Mouse (Mus musculus) layer of hippocampus, adult 9-11 months (tissue): ENCODE results near the gene Thyn1.

Experiments used
- DNase-seq: peaks from one replicate; pipeline ENCODE4 v3.0.0; 2022

Gene Thyn1

GRCm38 (mm10) chr9:27030763-27031100 lies 31.2 kb downstream of the Thyn1 start:
- no peak for DNase-seq

GRCm38 (mm10) chr9:27043892-27044291 lies 44.4 kb downstream of the Thyn1 start:
- DNase-seq = no peak

DNA sequence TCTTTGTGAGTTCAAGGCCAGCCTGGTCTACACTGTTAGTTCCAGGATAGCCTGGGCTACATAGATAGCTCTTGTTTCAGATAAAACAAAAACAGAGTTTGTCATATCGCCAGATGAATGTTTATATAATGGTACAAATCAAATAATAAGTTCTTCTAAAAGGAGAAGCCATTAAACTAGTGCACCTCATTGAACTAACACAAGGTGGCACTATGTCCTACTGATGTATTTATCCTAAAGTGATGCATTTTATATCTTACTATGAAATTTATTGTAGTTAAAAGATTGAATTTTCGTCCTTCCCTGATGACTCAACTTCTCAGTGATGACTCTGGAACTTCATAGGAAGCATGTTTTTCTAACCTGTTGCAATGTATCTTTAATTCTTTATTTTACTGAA lies 50.0 kb downstream of the Thyn1 start:
- no peak for DNase-seq
